Mouse (Mus musculus) spleen, adult 2 months (tissue): ENCODE results near the gene Rala. TPM values are rescaled to one million over a fixed set of nuclear protein-coding genes. Genes with fewer than 3 reads are reported as not detected.
A peak's percentile ranks its signal among the peaks of the same experiment; 100 is the strongest.
"Not testable (repeated sequence)": the region's sequence is repeated elsewhere in the genome, so short reads cannot be mapped to it uniquely, and the experiment has no call there.

Source experiments
- DNase-seq, 2 experiments: peaks; one replicate each; pipeline versions ENCODE4 v3.0.0 to v3.0.0-alpha.2; 2012 to 2021; ENCODE audit warnings: low spot score in 2 of 2, low read depth in 1 of 2
- H3K27ac ChIP-seq: fragments of 200-500 bp; 2 replicates; pipeline ENCODE4 v1.5.1; 2012; ENCODE audit warnings: low read length, inconsistent platforms; ENCODE audit not compliant: insufficient read depth
- H3K27me3 ChIP-seq: fragments of 200-500 bp; 2 replicates; pipeline ENCODE4 v1.6.1; 2012; ENCODE audit warnings: mild to moderate bottlenecking, moderate library complexity, low read length, inconsistent platforms; ENCODE audit not compliant: control insufficient read depth, insufficient read depth
- H3K36me3 ChIP-seq: fragments of 200-500 bp; 2 replicates; pipeline ENCODE4 v1.6.1; 2012; ENCODE audit warnings: mild to moderate bottlenecking, low read length, inconsistent platforms; ENCODE audit not compliant: control insufficient read depth, insufficient read depth
- H3K4me1 ChIP-seq: fragments of 200-500 bp; 2 replicates; pipeline ENCODE4 v1.6.1; 2011; ENCODE audit warnings: inconsistent platforms; ENCODE audit not compliant: control insufficient read depth, insufficient read depth, insufficient read length
- H3K4me3 ChIP-seq: fragments of 200-500 bp; 2 replicates; pipeline ENCODE4 v1.5.1; 2011; ENCODE audit warnings: mild to moderate bottlenecking, inconsistent platforms; ENCODE audit not compliant: insufficient read depth, insufficient read length; ENCODE audit errors: extremely low read depth
- CTCF ChIP-seq: fragments of 200-500 bp; IDR thresholded peaks from 2 replicates; pipeline ENCODE4 v1.5.1; 2011; ENCODE audit warnings: mild to moderate bottlenecking, inconsistent platforms; ENCODE audit not compliant: insufficient read depth, insufficient read length, insufficient replicate concordance; ENCODE audit errors: extremely low read depth
- POLR2A ChIP-seq: fragments of 200-500 bp; IDR thresholded peaks from 2 replicates; pipeline ENCODE4 v1.6.1; 2011; ENCODE audit warnings: low read depth, low read length, inconsistent platforms
- WGBS: fragments of 180-500 bp; shearing (Covaris S2); methylation state at CpG from one replicate; pipeline ENCODE4 v1.1.7; 2018; 5-methylcytosine and 5-hydroxymethylcytosine counted together
- polyA plus RNA-seq: library from polyadenylated mRNA; depleted of rRNA; stranded (reverse); fragments of >200 nt; gene quantifications from 2 replicates; pipeline ENCODE4 v1.2.3, GENCODE M21; 2012

Gene Rala
- polyA plus RNA-seq, 1 experiment: 7.0 TPM

- TF ChIP-seq POLR2A (no peak), CTCF (no peak)
- no peak overlapping the region; the same call in 1 of the 2 replicates for H3K4me3 ChIP-seq
- no peaks in the 10 kb centered on the region for H3K36me3 ChIP-seq
- 41% methylated on average over 8 of the region's 8 CpGs for WGBS
- peaks cover 3% of the 10 kb centered on the region; the same call in 1 of the 2 replicates for H3K27me3 ChIP-seq
- DNase-seq: no peak
- no peak overlapping the region for H3K27ac ChIP-seq
- H3K4me1 ChIP-seq: peaks cover 3% of the 10 kb centered on the region; the same call in 1 of the 2 replicates
Measured at GRCm38 (mm10) chr13:17976854-17977739, 33.1 kb upstream of the Rala start.

GRCm38 (mm10) chr13:17975891-17976290 is 31.9 kb upstream of the Rala start:
- Histone ChIP-seq H3K27me3 (peaks cover 3% of the 10 kb centered on the region; the same call in 1 of the 2 replicates), H3K27ac (peak overlapping the region; percentile 26), H3K4me1 (peaks cover 3% of the 10 kb centered on the region; the same call in 1 of the 2 replicates), H3K36me3 (no peaks in the 10 kb centered on the region), H3K4me3 (no peak overlapping the region)
- peak; percentile 32 to 80 for DNase-seq
- WGBS: 0% methylated on average over 2 of the region's 2 CpGs
- no peak for TF ChIP-seq CTCF
- no peak for TF ChIP-seq POLR2A

GRCm38 (mm10) chr13:17975457-17975856 is 31.4 kb upstream of the Rala start:
- H3K4me3 ChIP-seq: no peak overlapping the region
- 28% methylated on average over 1 of the region's 1 CpGs for WGBS
- no peak for TF ChIP-seq POLR2A
- TF ChIP-seq CTCF: no peak

GRCm38 (mm10) chr13:17974734-17975133 is 30.7 kb upstream of the Rala start:
- TF ChIP-seq POLR2A: no peak
- TF ChIP-seq CTCF: no peak
- DNase-seq: no peak
- H3K27ac ChIP-seq: no peak overlapping the region
- WGBS: 92% methylated on average over 9 of the region's 9 CpGs
- H3K4me1 ChIP-seq: peaks cover 3% of the 10 kb centered on the region; the same call in 1 of the 2 replicates
- H3K4me3 ChIP-seq: no peak overlapping the region
- H3K27me3 ChIP-seq: peaks cover 3% of the 10 kb centered on the region; the same call in 1 of the 2 replicates
- no peaks in the 10 kb centered on the region for H3K36me3 ChIP-seq

More at GRCm38 (mm10) chr13:17975457-17975856, 31.4 kb upstream of the Rala start:
- H3K4me1 ChIP-seq: peaks cover 3% of the 10 kb centered on the region; the same call in 1 of the 2 replicates
- H3K27me3 ChIP-seq: peaks cover 3% of the 10 kb centered on the region; the same call in 1 of the 2 replicates
- no peak for DNase-seq
- no peaks in the 10 kb centered on the region for H3K36me3 ChIP-seq
- H3K27ac ChIP-seq: no peak overlapping the region

GRCm38 (mm10) chr13:17960613-17961012 is 16.6 kb upstream of the Rala start:
- Histone ChIP-seq H3K4me1 (no peaks in the 10 kb centered on the region), H3K27ac (no peak overlapping the region), H3K36me3 (no peaks in the 10 kb centered on the region), H3K27me3 (no peaks in the 10 kb centered on the region), H3K4me3 (no peak overlapping the region)
- TF ChIP-seq CTCF (no peak), POLR2A (no peak)
- 68% methylated on average over 7 of the region's 7 CpGs for WGBS
- DNase-seq: no peak

- WGBS: 67% methylated on average over 1 of the region's 1 CpGs
- no peak for TF ChIP-seq CTCF
- no peak for TF ChIP-seq POLR2A
Measured at GRCm38 (mm10) chr13:17954282-17954681, 10.2 kb upstream of the Rala start.

GRCm38 (mm10) chr13:17950581-17950980 is 6.5 kb upstream of the Rala start:
- not testable (repeated sequence) for H3K4me3 ChIP-seq, H3K4me1 ChIP-seq, H3K36me3 ChIP-seq, H3K27ac ChIP-seq, DNase-seq, H3K27me3 ChIP-seq
- 94% methylated on average over 8 of the region's 8 CpGs for WGBS

More at GRCm38 (mm10) chr13:17954282-17954681, 10.2 kb upstream of the Rala start:
- no peak overlapping the region for H3K4me3 ChIP-seq
- no peak for DNase-seq
- H3K27ac ChIP-seq: no peak overlapping the region
- no peaks in the 10 kb centered on the region for H3K27me3 ChIP-seq
- no peaks in the 10 kb centered on the region for H3K36me3 ChIP-seq
- no peaks in the 10 kb centered on the region for H3K4me1 ChIP-seq
